Mouse (Mus musculus): ENCODE data around the gene Dis3.

Gene Dis3

GRCm38 (mm10) chr14:99107631-99108187, 8.1 kb upstream of the Dis3 start:
- peaks cover 11% of the 10 kb centered on the region; the same call in 1 of the 2 replicates for H3K36me3 ChIP-seq (ENCODE audit: control insufficient read depth, insufficient read depth, low read length, poor library complexity, severe bottlenecking)
- H3K27me3 ChIP-seq (ENCODE audit: control insufficient read depth, insufficient read depth, low read length, poor library complexity, severe bottlenecking) = no peaks in the 10 kb centered on the region
- no peak for DNase-seq (ENCODE audit: low read depth, low spot score)

GRCm38 (mm10) chr14:99106671-99107070, 7.1 kb upstream of the Dis3 start:
- H3K27me3 ChIP-seq (ENCODE audit: control insufficient read depth, insufficient read depth, low read length, poor library complexity, severe bottlenecking) = no peaks in the 10 kb centered on the region
- H3K36me3 ChIP-seq (ENCODE audit: control insufficient read depth, insufficient read depth, low read length, poor library complexity, severe bottlenecking) = peaks cover 11% of the 10 kb centered on the region; the same call in 1 of the 2 replicates
- no peak for DNase-seq (ENCODE audit: low read depth, low spot score)

- Histone ChIP-seq H3K27me3 (ENCODE audit: control insufficient read depth, insufficient read depth, low read length, poor library complexity, severe bottlenecking) (no peaks in the 10 kb centered on the region), H3K36me3 (ENCODE audit: control insufficient read depth, insufficient read depth, low read length, poor library complexity, severe bottlenecking) (peaks cover 11% of the 10 kb centered on the region; the same call in 1 of the 2 replicates)
- DNase-seq (ENCODE audit: low read depth, low spot score) = no peak
Observed at GRCm38 (mm10) chr14:99104542-99105123, 5.1 kb upstream of the Dis3 start.

- no peak for DNase-seq (ENCODE audit: low read depth, low spot score)
- H3K36me3 ChIP-seq (ENCODE audit: control insufficient read depth, insufficient read depth, low read length, poor library complexity, severe bottlenecking) = peaks cover 9% of the 10 kb centered on the region; the same call in 1 of the 2 replicates
- H3K27me3 ChIP-seq (ENCODE audit: control insufficient read depth, insufficient read depth, low read length, poor library complexity, severe bottlenecking) = no peaks in the 10 kb centered on the region
Observed at GRCm38 (mm10) chr14:99103050-99103449, 3.5 kb upstream of the Dis3 start.

- Histone ChIP-seq H3K36me3 (ENCODE audit: control insufficient read depth, insufficient read depth, low read length, poor library complexity, severe bottlenecking) (peaks cover 4% of the 10 kb centered on the region; the same call in 1 of the 2 replicates), H3K27me3 (ENCODE audit: control insufficient read depth, insufficient read depth, low read length, poor library complexity, severe bottlenecking) (no peaks in the 10 kb centered on the region)
- DNase-seq (ENCODE audit: low read depth, low spot score) = peak; percentile 19
Observed at GRCm38 (mm10) chr14:99099967-99100587, 507 bp upstream of the Dis3 start.

- Histone ChIP-seq H3K27me3 (ENCODE audit: control insufficient read depth, insufficient read depth, low read length, poor library complexity, severe bottlenecking) (0 out of 2 replicates have a peak, but pooled peaks cover 2% of the 10 kb centered on the region), H3K36me3 (ENCODE audit: control insufficient read depth, insufficient read depth, low read length, poor library complexity, severe bottlenecking) (peaks cover 23% of the 10 kb centered on the region)
- DNase-seq (ENCODE audit: low read depth, low spot score) = no peak
Observed at GRCm38 (mm10) chr14:99088947-99089346, 10.6 kb downstream of the Dis3 start.

- no peaks in the 10 kb centered on the region for H3K27me3 ChIP-seq (ENCODE audit: control insufficient read depth, insufficient read depth, low read length, poor library complexity, severe bottlenecking)
- DNase-seq (ENCODE audit: low read depth, low spot score) = no peak
- 0 out of 2 replicates have a peak, but pooled peaks cover 4% of the 10 kb centered on the region for H3K36me3 ChIP-seq (ENCODE audit: control insufficient read depth, insufficient read depth, low read length, poor library complexity, severe bottlenecking)
Observed at GRCm38 (mm10) chr14:99071146-99071545, 28.4 kb downstream of the Dis3 start.

GRCm38 (mm10) chr14:99063091-99063490, 36.5 kb downstream of the Dis3 start:
- H3K27me3 ChIP-seq (ENCODE audit: control insufficient read depth, insufficient read depth, low read length, poor library complexity, severe bottlenecking) = no peaks in the 10 kb centered on the region
- DNase-seq (ENCODE audit: low read depth, low spot score) = no peak
- peaks cover 2% of the 10 kb centered on the region; the same call in 1 of the 2 replicates for H3K36me3 ChIP-seq (ENCODE audit: control insufficient read depth, insufficient read depth, low read length, poor library complexity, severe bottlenecking)

- DNase-seq (ENCODE audit: low read depth, low spot score) = no peak
- H3K27me3 ChIP-seq (ENCODE audit: control insufficient read depth, insufficient read depth, low read length, poor library complexity, severe bottlenecking) = no peaks in the 10 kb centered on the region
Observed at GRCm38 (mm10) chr14:99060616-99061015, 39.0 kb downstream of the Dis3 start.

GRCm38 (mm10) chr14:99058959-99059586, 40.5 kb downstream of the Dis3 start:
- Histone ChIP-seq H3K27me3 (ENCODE audit: control insufficient read depth, insufficient read depth, low read length, poor library complexity, severe bottlenecking) (no peaks in the 10 kb centered on the region), H3K36me3 (ENCODE audit: control insufficient read depth, insufficient read depth, low read length, poor library complexity, severe bottlenecking) (peaks cover 2% of the 10 kb centered on the region; the same call in 1 of the 2 replicates)
- no peak for DNase-seq (ENCODE audit: low read depth, low spot score)

More at GRCm38 (mm10) chr14:99060616-99061015, 39.0 kb downstream of the Dis3 start:
- H3K36me3 ChIP-seq (ENCODE audit: control insufficient read depth, insufficient read depth, low read length, poor library complexity, severe bottlenecking) = peaks cover 2% of the 10 kb centered on the region; the same call in 1 of the 2 replicates

GRCm38 (mm10) chr14:99046782-99047181, 52.8 kb downstream of the Dis3 start:
- DNase-seq (ENCODE audit: low read depth, low spot score) = peak; percentile 17
- H3K27me3 ChIP-seq (ENCODE audit: control insufficient read depth, insufficient read depth, low read length, poor library complexity, severe bottlenecking) = no peaks in the 10 kb centered on the region
- H3K36me3 ChIP-seq (ENCODE audit: control insufficient read depth, insufficient read depth, low read length, poor library complexity, severe bottlenecking) = no peaks in the 10 kb centered on the region; the same call in 1 of the 2 replicates

- Histone ChIP-seq H3K36me3 (ENCODE audit: control insufficient read depth, insufficient read depth, low read length, poor library complexity, severe bottlenecking) (no peaks in the 10 kb centered on the region; the same call in 1 of the 2 replicates), H3K27me3 (ENCODE audit: control insufficient read depth, insufficient read depth, low read length, poor library complexity, severe bottlenecking) (no peaks in the 10 kb centered on the region)
- peak; percentile 96 for DNase-seq (ENCODE audit: low read depth, low spot score)
Observed at GRCm38 (mm10) chr14:99046031-99046781, 53.4 kb downstream of the Dis3 start, which contains the start of the genes Mzt1 and Bora. Gene Mzt1, minus strand, starts transcription at chr14:99046134. Gene Bora, plus strand, starts transcription at chr14:99046222.

- DNase-seq (ENCODE audit: low read depth, low spot score) = peak; percentile 72
- Histone ChIP-seq H3K27me3 (ENCODE audit: control insufficient read depth, insufficient read depth, low read length, poor library complexity, severe bottlenecking) (no peaks in the 10 kb centered on the region), H3K36me3 (ENCODE audit: control insufficient read depth, insufficient read depth, low read length, poor library complexity, severe bottlenecking) (no peaks in the 10 kb centered on the region; the same call in 1 of the 2 replicates)
Observed at GRCm38 (mm10) chr14:99045378-99046030, 54.1 kb downstream of the Dis3 start.

GRCm38 (mm10) chr14:99044718-99045117, 54.9 kb downstream of the Dis3 start:
- Histone ChIP-seq H3K27me3 (ENCODE audit: control insufficient read depth, insufficient read depth, low read length, poor library complexity, severe bottlenecking) (no peaks in the 10 kb centered on the region), H3K36me3 (ENCODE audit: control insufficient read depth, insufficient read depth, low read length, poor library complexity, severe bottlenecking) (no peaks in the 10 kb centered on the region; the same call in 1 of the 2 replicates)
- DNase-seq (ENCODE audit: low read depth, low spot score) = no peak

All from splenic B cell, adult 2 months (primary cell).